Mouse (Mus musculus): ENCODE results near the gene Skap1. TPM values are rescaled to one million over a fixed set of nuclear protein-coding genes. Genes with fewer than 3 reads are reported as not detected.
A peak's percentile ranks its signal among the peaks of the same experiment; 100 is the strongest.

Gene Skap1
- polyA plus RNA-seq, 1 experiment from 2014 or later: 7.6 TPM

- Histone ChIP-seq H3K4me2 (ENCODE audit: low read length) (peak overlapping the region; percentile 44), H3K27me3 (ENCODE audit: insufficient read depth, low read length) (no peaks in the 10 kb centered on the region), H3K36me3 (ENCODE audit: insufficient read depth, low read length) (no peaks in the 10 kb centered on the region), H3K4me1 (replicated peaks; ENCODE audit: insufficient read depth, low read length) (peaks cover 4% of the 10 kb centered on the region; the same call in 1 of the 2 replicates), H3K9ac (ENCODE audit: low read depth, low read length) (no peak overlapping the region), H3K4me3 (replicated peaks; ENCODE audit: low read depth, low read length) (0 out of 2 replicates have a peak overlapping the region, but pooled peaks have one; percentile 1), H3K27ac (peak overlapping the region; percentile 73), H3K9me3 (replicated peaks; ENCODE audit: low read length) (no peaks in the 10 kb centered on the region)
- no peak for ATAC-seq (replicated peaks; ENCODE audit: low FRiP score, low read depth)
- no peak for DNase-seq (ENCODE audit: low spot score)
- 53% methylated on average over 5 of the region's 5 CpGs for WGBS
- TF ChIP-seq CTCF (IDR thresholded peaks at IDR 0.05; ENCODE audit: low read depth): no peak
These were observed 155.2 kb downstream of the Skap1 start for GRCm38 (mm10) chr11:96619576-96619975.

- H3K4me2 ChIP-seq (ENCODE audit: low read length): peak overlapping the region; percentile 44
- peak overlapping the region; percentile 73; the same call in 1 of the 2 replicates for H3K27ac ChIP-seq
- H3K36me3 ChIP-seq (ENCODE audit: insufficient read depth, low read length): no peaks in the 10 kb centered on the region
- H3K9me3 ChIP-seq (replicated peaks; ENCODE audit: low read length): no peaks in the 10 kb centered on the region
- no peak overlapping the region for H3K9ac ChIP-seq (ENCODE audit: low read depth, low read length)
- ATAC-seq (replicated peaks; ENCODE audit: low FRiP score, low read depth) (no peak), DNase-seq (ENCODE audit: low spot score) (no peak)
- no peaks in the 10 kb centered on the region for H3K27me3 ChIP-seq (ENCODE audit: insufficient read depth, low read length)
- peaks cover 4% of the 10 kb centered on the region; the same call in 1 of the 2 replicates for H3K4me1 ChIP-seq (replicated peaks; ENCODE audit: insufficient read depth, low read length)
- H3K4me3 ChIP-seq (replicated peaks; ENCODE audit: low read depth, low read length): 0 out of 2 replicates have a peak overlapping the region, but pooled peaks have one; percentile 1
- no peak for TF ChIP-seq CTCF (IDR thresholded peaks at IDR 0.05; ENCODE audit: low read depth)
- WGBS: 33% methylated on average over 7 of the region's 7 CpGs
These were observed 155.6 kb downstream of the Skap1 start for GRCm38 (mm10) chr11:96620006-96620405.

GRCm38 (mm10) chr11:96620660-96621059 lies 156.3 kb downstream of the Skap1 start:
- Histone ChIP-seq H3K4me2 (ENCODE audit: low read length) (peak overlapping the region; percentile 38), H3K9ac (ENCODE audit: low read depth, low read length) (0 out of 2 replicates have a peak overlapping the region, but pooled peaks have one; percentile 10), H3K27ac (peak overlapping the region; percentile 68), H3K4me1 (replicated peaks; ENCODE audit: insufficient read depth, low read length) (peaks cover 4% of the 10 kb centered on the region; the same call in 1 of the 2 replicates), H3K4me3 (replicated peaks; ENCODE audit: low read depth, low read length) (0 out of 2 replicates have a peak overlapping the region, but pooled peaks have one; percentile 4), H3K36me3 (ENCODE audit: insufficient read depth, low read length) (no peaks in the 10 kb centered on the region), H3K27me3 (ENCODE audit: insufficient read depth, low read length) (no peaks in the 10 kb centered on the region), H3K9me3 (replicated peaks; ENCODE audit: low read length) (no peaks in the 10 kb centered on the region)
- WGBS: 43% methylated on average over 11 of the region's 11 CpGs
- TF ChIP-seq CTCF (IDR thresholded peaks at IDR 0.05; ENCODE audit: low read depth): no peak
- DNase-seq (ENCODE audit: low spot score): no peak
- ATAC-seq (replicated peaks; ENCODE audit: low FRiP score, low read depth): no peak

- peak overlapping the region; percentile 38 for H3K4me2 ChIP-seq (ENCODE audit: low read length)
These were observed 156.8 kb downstream of the Skap1 start for GRCm38 (mm10) chr11:96621167-96621566.

GRCm38 (mm10) chr11:96622782-96623181 lies 158.4 kb downstream of the Skap1 start:
- peak; percentile 76 for TF ChIP-seq CTCF (IDR thresholded peaks at IDR 0.05; ENCODE audit: low read depth)
- Histone ChIP-seq H3K27ac (peak overlapping the region; percentile 47; the same call in 1 of the 2 replicates), H3K9me3 (replicated peaks; ENCODE audit: low read length) (no peaks in the 10 kb centered on the region), H3K27me3 (ENCODE audit: insufficient read depth, low read length) (no peaks in the 10 kb centered on the region), H3K4me3 (replicated peaks; ENCODE audit: low read depth, low read length) (no peak overlapping the region), H3K9ac (ENCODE audit: low read depth, low read length) (no peak overlapping the region), H3K36me3 (ENCODE audit: insufficient read depth, low read length) (no peaks in the 10 kb centered on the region), H3K4me1 (replicated peaks; ENCODE audit: insufficient read depth, low read length) (peaks cover 4% of the 10 kb centered on the region; the same call in 1 of the 2 replicates), H3K4me2 (ENCODE audit: low read length) (peak overlapping the region; percentile 38)
- DNase-seq (ENCODE audit: low spot score) (peak; percentile 92), ATAC-seq (replicated peaks; ENCODE audit: low FRiP score, low read depth) (peak; percentile 79)
- WGBS: 12% methylated on average over 9 of the region's 9 CpGs

More at GRCm38 (mm10) chr11:96621167-96621566, 156.8 kb downstream of the Skap1 start:
- 0 out of 2 replicates have a peak overlapping the region, but pooled peaks have one; percentile 4 for H3K4me3 ChIP-seq (replicated peaks; ENCODE audit: low read depth, low read length)
- ATAC-seq (replicated peaks; ENCODE audit: low FRiP score, low read depth) (no peak), DNase-seq (ENCODE audit: low spot score) (peak; percentile 93)
- H3K27ac ChIP-seq: peak overlapping the region; percentile 68; the same call in 1 of the 2 replicates
- H3K36me3 ChIP-seq (ENCODE audit: insufficient read depth, low read length): no peaks in the 10 kb centered on the region
- TF ChIP-seq CTCF (IDR thresholded peaks at IDR 0.05; ENCODE audit: low read depth): peak; percentile 99
- H3K9me3 ChIP-seq (replicated peaks; ENCODE audit: low read length): no peaks in the 10 kb centered on the region
- 24% methylated on average over 4 of the region's 4 CpGs for WGBS
- H3K27me3 ChIP-seq (ENCODE audit: insufficient read depth, low read length): no peaks in the 10 kb centered on the region
- H3K9ac ChIP-seq (ENCODE audit: low read depth, low read length): 0 out of 2 replicates have a peak overlapping the region, but pooled peaks have one; percentile 10
- H3K4me1 ChIP-seq (replicated peaks; ENCODE audit: insufficient read depth, low read length): peaks cover 4% of the 10 kb centered on the region; the same call in 1 of the 2 replicates

- peak; percentile 68 for TF ChIP-seq CTCF (IDR thresholded peaks at IDR 0.05; ENCODE audit: low read depth)
- Histone ChIP-seq H3K9ac (ENCODE audit: low read depth, low read length) (no peak overlapping the region), H3K27ac (no peak overlapping the region), H3K4me3 (replicated peaks; ENCODE audit: low read depth, low read length) (no peak overlapping the region), H3K4me1 (replicated peaks; ENCODE audit: insufficient read depth, low read length) (peaks cover 4% of the 10 kb centered on the region; the same call in 1 of the 2 replicates), H3K27me3 (ENCODE audit: insufficient read depth, low read length) (no peaks in the 10 kb centered on the region), H3K9me3 (replicated peaks; ENCODE audit: low read length) (no peaks in the 10 kb centered on the region), H3K36me3 (ENCODE audit: insufficient read depth, low read length) (no peaks in the 10 kb centered on the region), H3K4me2 (ENCODE audit: low read length) (peak overlapping the region; percentile 19)
- DNase-seq (ENCODE audit: low spot score) (peak; percentile 75), ATAC-seq (replicated peaks; ENCODE audit: low FRiP score, low read depth) (no peak)
- 33% methylated on average over 4 of the region's 4 CpGs for WGBS
These were observed 160.0 kb downstream of the Skap1 start for GRCm38 (mm10) chr11:96624436-96624835.

Data from kidney, postnatal 0 days (tissue).